Mouse (Mus musculus) macrophage (primary cell): ENCODE results near the gene Tmem184c. TPM values are rescaled to one million over a fixed set of nuclear protein-coding genes. Genes with fewer than 3 reads are reported as not detected.
A peak's percentile ranks its signal among the peaks of the same experiment; 100 is the strongest.

Experiments used
- H3K27ac ChIP-seq: fragments of 350-480 bp; formaldehyde crosslinking; 2 replicates; pipeline ENCODE4 v1.9.0; 2021
- H3K36me3 ChIP-seq: fragments of 350-480 bp; formaldehyde crosslinking; 2 replicates; pipeline ENCODE4 v1.9.0; 2021; ENCODE audit errors: inconsistent target
- H3K4me3 ChIP-seq: fragments of 350-480 bp; formaldehyde crosslinking; 2 replicates; pipeline ENCODE4 v1.9.0; 2021; ENCODE audit errors: inconsistent target
- H3K79me2 ChIP-seq: fragments of 350-480 bp; formaldehyde crosslinking; 2 replicates; pipeline ENCODE4 v1.9.0; 2021; ENCODE audit errors: inconsistent target
- WGBS: methylation state at CpG from one replicate; pipeline ENCODE4 v1.1.7; 2026; ENCODE audit warnings: inconsistent platforms; ENCODE audit not compliant: missing documents; 5-methylcytosine and 5-hydroxymethylcytosine counted together
- polyA plus RNA-seq: library from polyadenylated mRNA; stranded (reverse); fragments of 250-400 nt; gene quantifications from 3 replicates; pipeline ENCODE4 v1.2.4, GENCODE M21; 2018; ENCODE audit warnings: inconsistent platforms

Gene Tmem184c
- polyA plus RNA-seq, 1 experiment from 2014 or later = 48.2 TPM

- WGBS = over 99% methylated on average over 7 of the region's 7 CpGs
- H3K79me2 ChIP-seq = no peaks in the 10 kb centered on the region
- peaks cover 71% of the 10 kb centered on the region for H3K36me3 ChIP-seq
- no peak overlapping the region for H3K27ac ChIP-seq
- H3K4me3 ChIP-seq = no peak overlapping the region
Observed at GRCm38 (mm10) chr8:77577674-77578073, 32.8 kb downstream of the Tmem184c start.

- Histone ChIP-seq H3K36me3 (peaks cover 57% of the 10 kb centered on the region), H3K79me2 (no peaks in the 10 kb centered on the region), H3K27ac (no peak overlapping the region), H3K4me3 (no peak overlapping the region)
- 91% methylated on average over 5 of the region's 5 CpGs for WGBS
Observed at GRCm38 (mm10) chr8:77574229-77574628, 36.3 kb downstream of the Tmem184c start.

GRCm38 (mm10) chr8:77561441-77561840, 49.1 kb downstream of the Tmem184c start:
- WGBS = 96% methylated on average over 3 of the region's 3 CpGs
- Histone ChIP-seq H3K27ac (no peak overlapping the region), H3K79me2 (peaks cover 7% of the 10 kb centered on the region; the same call in 1 of the 2 replicates), H3K36me3 (peaks cover 80% of the 10 kb centered on the region), H3K4me3 (no peak overlapping the region)

- WGBS = 95% methylated on average over 3 of the region's 3 CpGs
- Histone ChIP-seq H3K36me3 (peaks cover 58% of the 10 kb centered on the region), H3K79me2 (peaks cover 55% of the 10 kb centered on the region), H3K4me3 (no peak overlapping the region), H3K27ac (no peak overlapping the region)
Observed at GRCm38 (mm10) chr8:77552491-77552890, 58.0 kb downstream of the Tmem184c start.

DNA sequence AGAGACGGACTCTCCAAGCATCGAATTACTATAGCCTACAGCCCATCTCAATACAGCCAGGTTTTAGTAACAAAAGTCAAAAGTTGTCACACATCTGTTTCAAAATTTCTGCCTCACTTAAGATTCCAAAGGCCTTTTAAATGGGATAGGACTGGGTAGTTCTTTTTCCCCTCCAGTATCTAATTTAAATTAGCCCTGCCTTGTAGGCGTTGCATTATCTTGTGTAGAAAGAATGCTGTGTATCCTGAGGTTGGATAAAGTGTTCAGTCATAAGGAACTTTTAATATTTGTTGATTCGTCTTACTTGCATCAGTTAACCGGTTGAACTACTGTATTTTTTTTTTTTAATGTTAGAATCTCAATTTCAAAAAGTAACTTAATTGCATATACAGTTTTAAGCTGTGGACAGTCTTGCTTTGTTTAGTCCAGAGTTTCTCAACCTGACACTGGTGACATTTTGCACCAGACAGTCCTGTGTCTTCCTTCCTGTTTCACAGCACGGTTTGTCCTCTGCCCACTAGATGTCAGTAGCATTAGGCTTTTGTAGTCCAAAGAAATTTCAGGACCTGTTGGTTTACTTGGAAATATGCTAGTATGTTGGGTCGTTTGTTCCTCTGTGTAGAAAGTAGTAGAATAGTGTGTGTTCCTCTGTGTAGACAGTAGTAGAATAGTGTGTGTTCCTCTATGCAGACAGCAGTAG, 60.5 kb downstream of the Tmem184c start:
- Histone ChIP-seq H3K36me3 (peaks cover 34% of the 10 kb centered on the region), H3K27ac (peak overlapping the region; percentile 47), H3K4me3 (peak overlapping the region; percentile 71), H3K79me2 (peaks cover 55% of the 10 kb centered on the region)
- WGBS = 9% methylated on average over 6 of the region's 7 CpGs

DNA sequence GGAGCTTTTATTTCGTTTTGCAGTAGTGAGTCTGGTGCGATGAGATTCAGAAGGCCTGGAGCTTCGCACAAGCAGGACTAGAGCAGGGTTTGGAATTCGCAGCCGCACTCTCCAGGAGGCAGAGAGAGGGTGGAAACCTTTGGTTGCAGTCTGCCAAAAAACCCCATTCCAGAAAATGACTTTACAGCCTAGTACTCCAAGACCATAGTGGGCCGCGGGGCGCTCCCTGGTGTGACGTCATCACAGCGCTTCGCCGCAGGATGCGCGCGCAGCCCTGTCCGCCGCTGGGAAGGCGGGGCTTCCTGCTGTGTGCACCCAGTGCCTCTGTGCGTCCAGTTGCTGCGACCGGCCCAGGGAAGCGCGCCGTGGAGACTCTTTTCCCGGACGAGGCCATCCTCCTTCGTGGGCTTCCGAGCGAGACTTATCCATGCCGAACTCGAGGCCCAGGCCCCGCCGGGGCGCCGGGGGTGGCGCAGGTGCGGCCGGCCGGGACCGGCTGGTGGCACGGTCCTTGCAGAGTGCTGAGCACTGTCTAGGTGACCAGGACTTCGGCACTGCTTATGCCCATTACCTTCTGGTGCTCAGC, 61.3 kb downstream of the Tmem184c start, which contains the start of gene Prmt9:
Gene Prmt9 (plus strand): TSS at position 277 of the 586 bp plus-strand sequence.
- WGBS = 5% methylated on average over 42 of the region's 42 CpGs
- peaks cover 47% of the 10 kb centered on the region for H3K79me2 ChIP-seq
- H3K4me3 ChIP-seq = peak within 1 kb of the TSS; percentile 71
- H3K27ac ChIP-seq = peak within 1 kb of the TSS; percentile 47
- H3K36me3 ChIP-seq = peaks cover 30% of the 10 kb centered on the region

Other genes with a start within 250 kb of the Tmem184c start
- 50.4 to 116 TPM (median 74.4 TPM) in 3 replicates for gene Arhgap10, start 92.7 kb downstream of the Tmem184c start, polyA plus RNA-seq
- gene Prmt9, start 61.3 kb downstream of the Tmem184c start, polyA plus RNA-seq = 17.9 to 22.7 TPM (median 19.0 TPM) in 3 replicates
- not detected in 3 replicates for gene Ednra, start 113.8 kb upstream of the Tmem184c start, polyA plus RNA-seq